Mouse (Mus musculus): Measurements from ENCODE around the gene Xrn2.
"Not testable (repeated sequence)": the region's sequence is repeated elsewhere in the genome, so short reads cannot be mapped to it uniquely, and the experiment has no call there.

The Xrn2 gene

GRCm38 (mm10) chr2:147012623-147013184, at the start of gene Xrn2:
Gene Xrn2 (plus strand): TSS chr2:147012996.
- DNase-seq (ENCODE audit: low spot score in 2 of 2) = peak; percentile 95 to 96

- DNase-seq (ENCODE audit: low spot score in 2 of 2) = no peak
These were observed 37.8 kb upstream of the Xrn2 start for GRCm38 (mm10) chr2:146975024-146975423.

- DNase-seq (ENCODE audit: low spot score in 2 of 2) = no peak
These were observed 37.3 kb upstream of the Xrn2 start for GRCm38 (mm10) chr2:146975453-146976028.

GRCm38 (mm10) chr2:146982786-146983185, 30.0 kb upstream of the Xrn2 start:
- no peak for DNase-seq (ENCODE audit: low spot score in 2 of 2)

- DNase-seq (ENCODE audit: low spot score in 2 of 2) = no peak
These were observed 28.0 kb upstream of the Xrn2 start for GRCm38 (mm10) chr2:146984831-146985230.

- DNase-seq (ENCODE audit: low spot score in 2 of 2) = no peak
These were observed 27.0 kb upstream of the Xrn2 start for GRCm38 (mm10) chr2:146985807-146986206.

- no peak for DNase-seq (ENCODE audit: low spot score in 2 of 2)
These were observed 26.4 kb upstream of the Xrn2 start for GRCm38 (mm10) chr2:146986429-146986828.

- no peak for DNase-seq (ENCODE audit: low spot score in 2 of 2)
These were observed 5.5 kb upstream of the Xrn2 start for GRCm38 (mm10) chr2:147007265-147007664.

GRCm38 (mm10) chr2:147009084-147009483, 3.7 kb upstream of the Xrn2 start:
- DNase-seq (ENCODE audit: low spot score in 2 of 2) = no peak

- no peak for DNase-seq (ENCODE audit: low spot score in 2 of 2)
These were observed 2.7 kb upstream of the Xrn2 start for GRCm38 (mm10) chr2:147010141-147010540.

- no peak for DNase-seq (ENCODE audit: low spot score in 2 of 2)
These were observed 1.8 kb upstream of the Xrn2 start for GRCm38 (mm10) chr2:147010952-147011351.

GRCm38 (mm10) chr2:147011474-147012140, 1.2 kb upstream of the Xrn2 start:
- DNase-seq (ENCODE audit: low spot score in 2 of 2) = no peak

- no peak for DNase-seq (ENCODE audit: low spot score in 2 of 2)
These were observed 614 bp upstream of the Xrn2 start for GRCm38 (mm10) chr2:147012141-147012622.

- DNase-seq (ENCODE audit: low spot score in 2 of 2) = peak in 1 of 2 experiments; percentile 35
These were observed 586 bp downstream of the Xrn2 start for GRCm38 (mm10) chr2:147013194-147013969.

GRCm38 (mm10) chr2:147014101-147014886, 1.5 kb downstream of the Xrn2 start:
- no peak for DNase-seq (ENCODE audit: low spot score in 2 of 2)

GRCm38 (mm10) chr2:147022041-147022440, 9.2 kb downstream of the Xrn2 start:
- DNase-seq (ENCODE audit: low spot score in 2 of 2) = not testable (repeated sequence)

GRCm38 (mm10) chr2:147023067-147023466, 10.3 kb downstream of the Xrn2 start:
- no peak for DNase-seq (ENCODE audit: low spot score in 2 of 2)

GRCm38 (mm10) chr2:147023560-147023959, 10.8 kb downstream of the Xrn2 start:
- DNase-seq (ENCODE audit: low spot score in 2 of 2) = no peak

GRCm38 (mm10) chr2:147033065-147033464, 20.3 kb downstream of the Xrn2 start:
- DNase-seq (ENCODE audit: low spot score in 2 of 2) = no peak

- no peak for DNase-seq (ENCODE audit: low spot score in 2 of 2)
These were observed 23.1 kb downstream of the Xrn2 start for GRCm38 (mm10) chr2:147035864-147036263.

GRCm38 (mm10) chr2:147047051-147047450, 34.3 kb downstream of the Xrn2 start:
- no peak for DNase-seq (ENCODE audit: low spot score in 2 of 2)

All from right cerebral cortex, postnatal 36 days (tissue).